Mouse (Mus musculus): ENCODE measurements around the gene Dcaf1. TPM values are rescaled to one million over a fixed set of nuclear protein-coding genes. Genes with fewer than 3 reads are reported as not detected.

Dcaf1 gene
- polyA plus RNA-seq, 1 experiment, result 9.3 TPM

- no peak for DNase-seq (ENCODE audit: low read depth, low spot score)
- 80% methylated on average over 5 of the region's 5 CpGs for WGBS
Observed at GRCm38 (mm10) chr9:106874216-106874615, 52.5 kb downstream of the Dcaf1 start.

- no peak for DNase-seq (ENCODE audit: low read depth, low spot score)
- WGBS, result 72% methylated on average over 3 of the region's 3 CpGs
Observed at GRCm38 (mm10) chr9:106876666-106877065, 55.0 kb downstream of the Dcaf1 start.

GRCm38 (mm10) chr9:106879471-106879870 lies 57.8 kb downstream of the Dcaf1 start:
- DNase-seq (ENCODE audit: low read depth, low spot score), result no peak
- WGBS, result 78% methylated on average over 4 of the region's 4 CpGs

GRCm38 (mm10) chr9:106881071-106881755 lies 59.5 kb downstream of the Dcaf1 start:
- 62% methylated on average over 4 of the region's 4 CpGs for WGBS
- no peak for DNase-seq (ENCODE audit: low read depth, low spot score)

GRCm38 (mm10) chr9:106882176-106882575 lies 60.5 kb downstream of the Dcaf1 start:
- 43% methylated on average over 4 of the region's 4 CpGs for WGBS
- DNase-seq (ENCODE audit: low read depth, low spot score), result no peak

GRCm38 (mm10) chr9:106883085-106883484 lies 61.4 kb downstream of the Dcaf1 start:
- no peak for DNase-seq (ENCODE audit: low read depth, low spot score)
- 88% methylated on average over 3 of the region's 3 CpGs for WGBS

GRCm38 (mm10) chr9:106884306-106884705 lies 62.6 kb downstream of the Dcaf1 start:
- 36% methylated on average over 16 of the region's 16 CpGs for WGBS
- DNase-seq (ENCODE audit: low read depth, low spot score), result no peak

- DNase-seq (ENCODE audit: low read depth, low spot score), result no peak
Observed at GRCm38 (mm10) chr9:106884996-106885900, 63.6 kb downstream of the Dcaf1 start.

GRCm38 (mm10) chr9:106885901-106886731 lies 64.4 kb downstream of the Dcaf1 start:
- WGBS, result under 1% methylated on average over 107 of the region's 107 CpGs
- no peak for DNase-seq (ENCODE audit: low read depth, low spot score)

More at GRCm38 (mm10) chr9:106884996-106885900, 63.6 kb downstream of the Dcaf1 start:
- 45% methylated on average over 44 of the region's 44 CpGs for WGBS

- peak; percentile 84 for DNase-seq (ENCODE audit: low read depth, low spot score)
- WGBS, result 1% methylated on average over 101 of the region's 101 CpGs
Observed at GRCm38 (mm10) chr9:106886828-106887702, 65.4 kb downstream of the Dcaf1 start, which contains the start of gene Rbm15b. Rbm15b (minus strand) TSS chr9:106887428.

- no peak for DNase-seq (ENCODE audit: low read depth, low spot score)
- 94% methylated on average over 3 of the region's 3 CpGs for WGBS
Observed at GRCm38 (mm10) chr9:106888346-106888745, 66.7 kb downstream of the Dcaf1 start.

GRCm38 (mm10) chr9:106889321-106889720 lies 67.6 kb downstream of the Dcaf1 start:
- DNase-seq (ENCODE audit: low read depth, low spot score), result no peak
- 76% methylated on average over 9 of the region's 9 CpGs for WGBS

- WGBS, result 38% methylated on average over 8 of the region's 8 CpGs
- DNase-seq (ENCODE audit: low read depth, low spot score), result no peak
Observed at GRCm38 (mm10) chr9:106890496-106891240, 69.0 kb downstream of the Dcaf1 start.

- no peak for DNase-seq (ENCODE audit: low read depth, low spot score)
- 1% methylated on average over 17 of the region's 17 CpGs for WGBS
Observed at GRCm38 (mm10) chr9:106891341-106891741, 69.7 kb downstream of the Dcaf1 start.

GRCm38 (mm10) chr9:106891829-106892551 lies 70.3 kb downstream of the Dcaf1 start, which contains the start of gene Manf:
Manf (minus strand) TSS chr9:106891979.
- under 1% methylated on average over 59 of the region's 59 CpGs for WGBS
- DNase-seq (ENCODE audit: low read depth, low spot score), result peak; percentile 93

GRCm38 (mm10) chr9:106892552-106892875 lies 70.8 kb downstream of the Dcaf1 start:
- DNase-seq (ENCODE audit: low read depth, low spot score), result no peak
- under 1% methylated on average over 9 of the region's 9 CpGs for WGBS

GRCm38 (mm10) chr9:106893327-106893726 lies 71.7 kb downstream of the Dcaf1 start:
- 68% methylated on average over 3 of the region's 3 CpGs for WGBS
- DNase-seq (ENCODE audit: low read depth, low spot score), result no peak

- no peak for DNase-seq (ENCODE audit: low read depth, low spot score)
- WGBS, result 70% methylated on average over 1 of the region's 1 CpGs
Observed at GRCm38 (mm10) chr9:106898901-106899300, 77.2 kb downstream of the Dcaf1 start.
